Mouse (Mus musculus) adrenal gland, postnatal 14 days (tissue): Measurements from ENCODE around the gene Atg4c. TPM values are rescaled to one million over a fixed set of nuclear protein-coding genes. Genes with fewer than 3 reads are reported as not detected.

ENCODE experiments used
- DNase-seq: peaks from one replicate; pipeline ENCODE4 v3.0.0; 2021; ENCODE audit warnings: mixed read lengths
- total RNA-seq: library from RNA; stranded (reverse); gene quantifications from 2 replicates; pipeline ENCODE4 v1.2.3, GENCODE M21; 2021

Gene Atg4c
- total RNA-seq, 1 experiment from 2014 or later = 14.0 TPM

DNA sequence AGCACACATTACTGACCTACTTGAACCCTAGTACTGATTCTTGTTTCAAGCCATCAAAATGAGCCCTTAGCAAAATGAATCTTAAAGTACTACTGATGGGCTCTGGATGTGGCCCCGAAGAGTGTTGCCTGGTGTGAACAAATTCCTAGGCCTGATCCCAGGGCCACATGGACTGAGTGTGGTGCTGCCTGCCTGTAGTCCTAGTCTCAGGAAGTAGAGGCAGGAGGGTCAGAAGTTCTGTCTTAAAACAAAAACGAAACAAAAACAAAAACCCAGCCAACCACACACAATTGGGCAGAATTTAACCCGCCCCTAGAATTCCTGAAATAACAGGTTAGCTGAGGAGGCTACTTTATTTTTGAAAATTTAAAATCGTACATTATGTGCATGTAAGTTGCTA is 8.4 kb upstream of the Atg4c start:
- no peak for DNase-seq

DNA sequence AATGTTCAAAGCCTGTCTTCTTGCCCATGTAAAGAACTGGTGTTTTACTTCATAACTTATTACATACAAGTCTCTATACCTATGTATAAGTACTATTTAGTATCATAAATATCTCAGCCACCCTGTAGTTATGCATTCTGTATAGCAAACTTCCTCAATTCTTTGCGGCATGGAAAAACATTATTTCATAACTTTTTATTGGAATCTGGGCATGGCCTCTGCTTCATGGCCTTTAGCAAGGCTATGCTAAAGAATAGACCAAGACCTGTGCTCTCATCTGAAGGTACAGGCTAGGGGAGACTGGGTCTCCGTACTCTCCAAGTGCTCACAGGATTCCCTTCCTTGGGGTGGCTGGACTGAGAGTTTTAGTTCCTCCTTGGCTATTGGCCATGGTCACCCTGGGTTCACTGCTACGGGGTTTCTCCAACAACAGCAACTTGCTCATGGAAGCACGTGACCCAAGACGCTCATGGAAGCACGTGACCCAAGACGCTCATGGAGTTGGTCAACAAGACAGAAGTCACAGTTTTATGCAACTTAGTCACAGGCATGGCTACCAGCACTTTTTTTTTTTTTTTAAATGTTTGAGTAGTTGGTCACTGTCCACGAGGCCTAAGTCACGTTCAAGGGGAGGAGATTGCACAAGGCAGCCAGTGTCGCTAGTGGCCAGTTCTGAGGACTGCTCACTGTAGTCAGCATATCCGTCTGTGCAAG is 7.2 kb upstream of the Atg4c start:
- peak; percentile 33 for DNase-seq

DNA sequence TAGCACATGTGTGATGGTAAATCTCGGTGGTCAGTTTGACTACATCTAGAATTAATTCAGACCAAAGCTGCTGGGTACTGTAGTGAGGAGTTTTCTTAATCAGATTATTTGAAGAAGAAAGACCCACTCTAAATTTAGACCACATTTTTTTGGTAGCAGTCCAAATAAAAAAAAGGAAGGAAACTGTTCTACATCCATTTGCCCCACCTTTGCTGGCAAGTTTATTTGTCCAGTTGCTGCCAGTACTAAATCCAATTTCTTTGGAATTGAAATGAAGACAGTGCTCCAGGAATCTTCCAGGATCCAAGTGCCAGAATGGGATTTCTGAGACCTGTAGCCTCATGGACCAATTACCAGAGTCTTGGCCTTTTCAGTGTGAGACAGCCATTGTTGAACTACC is 1.1 kb upstream of the Atg4c start:
- no peak for DNase-seq

DNA sequence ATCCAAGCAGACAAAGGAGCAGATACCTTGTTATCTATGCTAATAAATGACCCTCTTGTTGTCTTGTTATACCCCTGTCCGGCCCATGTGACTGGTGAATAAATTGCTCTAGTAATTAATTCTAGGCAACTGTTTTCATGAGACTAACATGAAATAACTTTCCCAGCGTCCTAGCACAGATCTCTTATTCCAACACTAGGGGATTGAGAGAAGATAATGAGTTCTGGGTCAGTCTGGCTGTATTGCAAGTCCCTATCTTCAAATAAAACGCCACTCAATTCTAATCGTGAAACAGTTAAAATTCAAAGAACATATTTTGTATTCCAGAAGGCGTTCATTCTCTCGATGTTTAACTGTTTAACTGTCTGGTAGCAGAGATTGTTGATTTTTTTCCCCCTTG is 520 bp upstream of the Atg4c start:
- DNase-seq = no peak

DNA sequence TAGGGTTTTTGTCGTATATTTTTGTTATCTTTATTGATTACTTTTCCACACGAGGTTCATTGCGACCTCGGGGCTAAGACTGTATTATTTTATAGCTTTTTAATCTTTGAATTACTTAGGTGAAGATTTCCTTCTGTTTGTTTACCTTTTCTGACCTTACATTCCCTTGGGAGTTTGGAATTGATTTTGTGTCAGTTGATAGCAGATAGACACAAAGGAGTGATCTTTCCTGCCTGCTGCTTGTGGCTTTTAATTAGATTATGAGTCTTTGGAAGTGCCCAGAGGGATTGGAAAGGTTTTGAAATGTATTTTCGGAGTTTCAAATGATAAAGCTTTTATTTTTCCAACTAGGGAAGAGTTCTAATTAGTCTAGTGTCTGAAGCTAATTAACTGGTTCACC is 1.1 kb downstream of the Atg4c start:
- DNase-seq = no peak

DNA sequence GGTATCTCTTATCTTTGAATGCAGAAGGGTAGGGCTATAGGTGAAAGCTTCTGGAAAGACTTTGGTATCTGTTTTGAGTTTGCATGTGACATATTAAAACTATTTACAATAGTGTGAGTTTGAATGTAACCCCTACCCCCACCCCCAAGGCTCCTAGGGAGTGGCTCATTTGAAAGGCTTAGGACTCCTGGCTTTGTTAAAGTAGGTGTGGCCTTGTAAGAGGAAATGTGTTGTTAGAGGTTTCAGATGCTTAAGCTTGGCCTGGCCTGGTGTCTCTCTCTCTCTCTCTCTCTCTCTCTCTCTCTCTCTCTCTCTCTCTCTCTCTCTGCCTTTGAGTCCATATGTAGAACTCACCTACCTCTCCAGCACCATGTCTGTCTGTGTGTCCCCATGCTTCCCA is 5.0 kb downstream of the Atg4c start:
- DNase-seq = no peak

DNA sequence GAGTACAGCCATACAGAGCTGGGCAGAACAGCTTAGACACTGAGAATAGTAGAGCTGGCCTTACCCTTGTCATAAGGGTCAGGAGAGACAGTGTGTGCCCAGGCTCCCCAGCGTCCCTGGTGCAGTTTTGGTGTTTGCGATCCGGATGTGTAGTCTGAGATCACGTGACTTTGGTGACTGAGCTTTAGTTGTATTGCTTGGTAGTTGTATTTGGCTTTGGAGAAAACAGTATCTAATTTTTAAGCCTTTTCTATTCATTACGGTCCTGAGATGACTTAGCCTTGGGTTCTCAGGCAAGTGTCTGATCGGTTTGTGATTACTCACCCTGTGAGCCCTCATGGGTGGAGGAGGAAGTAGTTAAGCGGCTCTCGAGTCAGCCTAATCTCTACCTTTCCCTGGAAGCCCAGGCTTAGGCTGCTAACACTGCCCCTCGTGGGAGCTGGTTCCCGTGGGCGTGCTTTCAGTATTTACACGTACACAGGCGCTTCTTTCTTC is 6.1 kb downstream of the Atg4c start:
- DNase-seq = peak; percentile 22

DNA sequence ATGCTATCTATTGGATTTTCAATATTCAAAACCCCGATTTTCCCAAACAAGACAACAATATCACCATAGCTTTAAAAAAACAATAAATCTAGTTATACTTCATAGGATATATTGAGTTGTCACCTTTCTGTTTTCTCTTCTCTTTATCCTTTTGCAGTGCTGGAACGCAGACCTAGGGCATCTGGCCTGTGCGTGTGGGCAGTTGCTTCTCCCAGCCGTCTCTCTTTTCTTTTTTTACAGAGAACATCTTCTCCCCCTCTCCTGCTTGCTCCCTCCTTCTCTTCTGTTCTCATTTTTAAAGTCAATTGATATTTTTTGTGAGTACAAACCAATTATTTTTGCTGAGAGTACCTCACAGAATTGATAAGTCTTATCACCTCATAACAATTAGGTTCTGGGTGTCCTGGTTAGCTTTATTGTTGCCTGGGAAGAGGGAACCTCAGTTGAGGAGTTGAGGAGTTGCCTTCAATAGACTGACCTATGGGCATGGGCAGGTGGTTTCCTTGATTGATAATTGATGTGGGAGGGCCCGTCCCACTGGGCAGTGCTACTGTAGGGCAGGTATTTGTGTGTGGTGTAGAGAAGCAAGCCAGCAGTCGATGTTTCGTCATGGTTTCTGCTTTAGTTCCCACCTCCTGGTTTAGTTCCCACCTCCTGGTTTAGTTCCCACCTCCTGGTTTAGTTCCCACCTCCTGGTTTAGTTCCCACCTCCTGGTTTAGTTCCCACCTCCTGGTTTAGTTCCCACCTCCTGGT is 6.8 kb downstream of the Atg4c start:
- no peak for DNase-seq

DNA sequence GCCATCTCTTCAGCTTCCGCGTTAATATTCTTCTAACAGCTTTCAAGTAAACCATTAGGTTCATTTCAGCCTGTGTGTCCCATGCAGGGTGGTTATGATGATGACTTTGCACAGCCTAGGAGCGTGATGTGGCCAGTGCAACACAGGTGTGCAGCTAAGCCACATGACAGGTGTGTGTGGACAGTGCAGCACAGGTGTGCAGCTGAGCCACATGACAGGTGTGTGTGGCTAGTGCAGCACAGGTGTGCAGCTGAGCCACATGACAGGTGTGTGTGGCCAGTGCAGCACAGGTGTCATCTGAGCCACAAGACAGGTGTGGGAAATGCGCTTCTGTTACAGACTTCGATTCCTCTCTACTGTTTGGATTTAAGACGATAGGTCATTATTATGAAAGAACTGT is 12.0 kb downstream of the Atg4c start:
- no peak for DNase-seq

DNA sequence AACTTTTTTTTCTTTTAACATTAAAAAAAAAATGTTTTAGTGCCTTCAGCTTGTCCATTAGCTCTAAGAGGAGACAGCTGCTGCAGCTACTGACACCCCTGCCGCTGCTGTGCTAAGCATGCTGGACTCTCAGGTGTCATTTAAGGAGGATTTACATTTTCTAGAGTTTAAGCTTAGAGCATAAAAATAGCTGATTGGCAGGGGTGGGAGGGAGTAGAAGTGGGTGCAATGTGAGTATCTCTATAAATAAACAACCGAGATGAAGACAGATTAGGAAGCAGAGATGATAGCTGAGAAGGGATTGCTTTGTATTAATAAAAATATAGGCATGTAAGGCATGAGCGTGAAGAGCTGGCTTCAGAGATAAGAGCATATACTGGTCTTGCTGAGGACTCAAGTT is 12.6 kb downstream of the Atg4c start:
- no peak for DNase-seq

DNA sequence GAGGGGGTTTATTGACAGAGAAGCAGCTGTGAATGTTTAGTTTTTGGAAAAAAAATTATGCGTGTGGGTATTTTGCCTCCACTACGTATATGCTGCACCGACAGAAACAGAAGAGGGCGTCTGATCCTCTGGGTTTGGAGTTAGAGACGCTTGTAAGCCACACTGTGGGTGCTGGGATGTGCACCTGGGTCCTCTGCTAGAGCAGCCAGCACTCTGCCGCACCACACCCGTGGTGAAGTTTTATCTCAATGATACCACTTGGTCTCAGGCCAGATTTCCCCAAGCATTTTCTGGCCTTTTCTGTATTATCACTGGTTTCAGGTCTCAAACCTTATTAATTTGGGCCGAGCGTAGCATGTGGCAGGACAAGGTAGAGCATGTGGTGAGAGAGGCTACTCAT is 16.4 kb downstream of the Atg4c start:
- DNase-seq = no peak

DNA sequence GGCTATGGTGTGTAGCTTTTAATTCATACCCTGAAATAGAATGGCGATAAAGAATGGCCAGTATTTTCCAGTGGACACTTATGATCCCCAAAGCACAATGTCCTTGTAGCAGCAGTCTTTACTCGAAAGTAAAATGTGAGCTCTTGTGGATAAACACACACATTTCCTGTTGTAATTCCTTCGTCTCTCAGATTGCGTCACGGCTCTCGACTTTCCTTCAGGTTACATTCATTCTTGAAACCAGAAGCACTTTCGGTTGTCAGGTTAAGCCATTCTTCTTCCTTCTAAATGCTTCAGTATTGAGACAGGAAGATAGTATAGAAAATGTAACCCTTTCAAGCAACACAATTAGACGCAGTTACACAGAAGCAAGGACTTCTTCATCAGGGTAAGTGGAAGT is 17.9 kb downstream of the Atg4c start:
- DNase-seq = no peak

DNA sequence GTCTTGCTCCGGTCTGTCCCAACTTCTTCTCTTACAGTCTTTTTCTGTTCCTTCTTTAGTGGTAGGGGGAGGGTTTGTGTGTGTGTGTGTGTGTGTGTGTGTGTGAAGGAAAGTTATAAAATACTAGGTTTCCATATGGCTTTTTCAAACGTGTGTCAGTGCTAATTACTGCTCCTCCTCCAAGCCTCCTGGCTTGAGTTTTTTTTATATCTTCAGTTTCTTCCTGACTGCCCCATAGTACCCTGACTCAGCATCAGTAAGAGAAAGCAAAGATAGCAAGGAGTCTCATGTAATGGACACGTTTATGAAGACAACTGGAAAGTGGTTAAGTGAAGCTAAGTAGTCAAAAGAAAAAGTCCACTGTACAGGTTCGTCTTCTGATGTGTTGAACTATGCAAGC is 19.4 kb downstream of the Atg4c start:
- DNase-seq = no peak

DNA sequence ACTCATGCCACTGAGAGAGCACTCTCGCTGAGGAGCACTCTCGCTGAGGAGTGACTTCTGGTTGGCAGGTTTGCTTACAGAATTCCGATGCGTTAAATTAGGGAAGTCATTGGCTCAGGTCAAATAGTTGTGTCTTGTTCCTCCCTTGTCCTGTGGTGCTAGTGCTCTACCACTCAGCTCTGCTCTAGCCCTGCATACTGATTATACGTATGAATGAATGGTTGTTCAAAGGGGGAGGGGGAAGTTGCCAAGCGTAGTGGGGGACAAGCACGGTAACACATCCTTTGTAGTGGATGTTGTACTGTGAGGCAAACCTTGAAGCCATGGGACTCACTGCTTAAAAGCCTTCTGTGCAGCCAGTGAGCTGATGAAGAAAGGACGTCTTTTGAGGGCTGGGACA is 28.5 kb downstream of the Atg4c start:
- DNase-seq = no peak

DNA sequence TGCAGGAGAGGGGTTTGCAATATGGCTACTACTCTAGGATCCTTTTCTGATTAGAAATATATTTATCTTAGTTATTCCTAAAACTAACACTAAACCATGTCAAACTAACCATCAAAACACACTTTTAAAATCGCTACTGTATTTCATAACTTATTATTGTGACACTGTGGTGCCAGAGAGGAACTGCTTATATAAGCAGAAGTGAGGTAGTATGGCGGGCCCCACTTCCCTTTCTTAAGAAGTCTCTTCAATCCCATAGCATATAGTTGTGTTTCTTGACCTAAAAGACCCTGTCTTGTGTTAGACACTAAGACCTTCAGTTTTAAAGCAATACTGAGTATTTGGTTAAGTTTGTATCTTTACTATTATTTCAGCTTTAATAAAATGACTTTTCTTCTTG is 31.1 kb downstream of the Atg4c start:
- no peak for DNase-seq

DNA sequence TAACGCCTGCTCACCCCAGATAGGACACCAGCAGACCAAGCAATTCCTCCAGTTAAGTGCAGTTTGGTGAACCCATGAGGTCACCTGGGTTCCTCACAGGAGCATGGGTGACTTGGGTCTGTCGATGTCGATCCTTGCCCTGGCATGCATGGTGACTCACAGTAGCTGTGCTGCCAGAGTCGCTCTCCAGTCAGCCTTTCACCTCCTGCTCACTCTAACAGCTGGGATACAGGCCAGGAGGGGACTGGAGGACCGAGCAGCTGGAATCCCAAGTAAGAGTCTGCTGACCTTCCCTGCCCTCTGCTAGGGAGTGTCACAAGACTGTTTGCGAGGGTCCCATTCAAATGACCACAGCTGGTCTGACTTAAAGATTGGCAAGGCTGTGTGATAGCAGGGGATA is 33.5 kb downstream of the Atg4c start:
- peak; percentile 7 for DNase-seq

DNA sequence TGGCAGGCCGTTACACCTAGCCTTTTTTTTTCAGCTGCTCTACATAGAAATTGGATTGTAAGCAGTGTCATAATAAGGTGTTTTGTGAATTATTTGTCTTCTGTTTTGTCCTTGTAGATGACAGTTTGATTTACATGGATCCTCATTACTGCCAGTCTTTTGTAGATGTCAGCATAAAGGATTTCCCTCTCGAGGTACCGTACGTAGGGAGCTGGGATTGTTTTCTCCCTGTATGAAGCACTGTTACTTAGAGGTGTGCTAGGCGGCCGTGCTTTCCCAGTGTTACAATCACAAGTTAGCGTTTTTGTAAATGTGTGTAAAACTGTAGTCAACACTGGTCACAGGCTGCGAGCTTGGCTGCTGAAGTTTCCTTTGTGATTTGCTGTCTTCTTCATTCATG is 35.6 kb downstream of the Atg4c start:
- DNase-seq = no peak

DNA sequence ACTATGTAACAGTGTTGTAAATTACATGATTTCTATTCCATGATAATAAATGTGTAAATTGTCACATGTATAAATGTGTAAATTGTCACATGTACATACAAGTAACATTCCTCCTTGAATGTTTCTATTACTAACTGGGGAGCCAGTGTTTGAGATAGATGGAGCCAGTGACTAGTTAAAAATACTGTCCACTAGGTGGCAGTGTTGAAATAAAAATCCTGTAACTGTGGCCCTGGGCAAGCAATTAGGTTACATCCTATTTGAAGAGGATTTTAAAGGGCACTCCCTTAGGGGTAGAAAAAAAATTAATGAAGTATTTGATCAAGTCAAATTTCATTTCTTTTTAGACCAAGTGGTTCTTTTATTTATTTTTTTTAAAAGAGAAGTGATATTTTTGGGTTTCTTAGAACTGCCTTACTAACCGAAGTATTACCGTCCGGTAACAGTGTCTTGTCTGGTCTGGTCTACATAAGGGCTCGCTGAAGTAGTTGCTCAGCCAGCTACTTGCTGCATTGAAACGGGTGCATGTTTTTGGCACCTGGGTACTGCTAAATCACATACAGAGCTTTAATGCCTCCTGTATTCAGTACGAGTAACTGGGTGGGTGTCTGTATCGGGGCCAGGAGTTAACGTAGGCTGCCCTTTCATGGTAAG is 41.6 kb downstream of the Atg4c start:
- DNase-seq = peak; percentile 9

DNA sequence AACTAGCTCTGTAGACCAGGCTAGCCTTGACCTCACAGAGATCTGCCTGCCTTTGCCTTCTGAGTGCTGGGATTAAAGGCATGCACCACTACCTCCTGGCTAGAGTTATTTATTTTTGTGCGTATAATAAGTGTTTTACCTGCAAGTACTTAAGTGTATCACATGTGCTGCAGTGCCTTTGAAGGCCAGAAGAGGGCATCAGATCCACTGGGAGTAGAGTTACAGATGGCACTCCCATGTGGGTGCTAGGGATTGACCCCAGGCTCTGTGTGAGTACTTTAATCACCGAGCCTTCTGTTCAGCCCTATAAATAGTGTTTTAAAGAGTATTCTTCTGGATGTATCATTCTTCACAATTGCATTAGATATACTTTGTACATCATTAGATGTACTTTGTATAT is 44.6 kb downstream of the Atg4c start:
- no peak for DNase-seq

DNA sequence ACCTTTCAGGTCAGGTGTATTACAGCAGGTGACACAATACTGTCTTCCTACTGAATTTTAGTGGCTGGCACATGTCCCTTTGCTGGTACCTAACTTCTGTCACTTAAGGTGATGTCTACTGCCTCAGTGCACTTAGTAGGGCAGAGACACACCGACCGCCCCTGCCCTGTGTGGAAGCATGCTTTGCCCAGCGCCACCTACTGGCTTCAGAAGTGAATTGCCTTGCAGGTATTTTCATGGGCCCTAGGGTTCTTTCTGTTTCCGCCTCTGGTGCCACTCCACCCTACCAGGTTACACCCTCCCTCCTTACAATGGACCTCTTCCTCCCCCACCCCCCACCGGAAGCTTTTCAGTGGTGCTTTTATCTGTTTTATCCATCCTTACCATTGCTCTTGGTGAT is 47.9 kb downstream of the Atg4c start:
- no peak for DNase-seq

DNA sequence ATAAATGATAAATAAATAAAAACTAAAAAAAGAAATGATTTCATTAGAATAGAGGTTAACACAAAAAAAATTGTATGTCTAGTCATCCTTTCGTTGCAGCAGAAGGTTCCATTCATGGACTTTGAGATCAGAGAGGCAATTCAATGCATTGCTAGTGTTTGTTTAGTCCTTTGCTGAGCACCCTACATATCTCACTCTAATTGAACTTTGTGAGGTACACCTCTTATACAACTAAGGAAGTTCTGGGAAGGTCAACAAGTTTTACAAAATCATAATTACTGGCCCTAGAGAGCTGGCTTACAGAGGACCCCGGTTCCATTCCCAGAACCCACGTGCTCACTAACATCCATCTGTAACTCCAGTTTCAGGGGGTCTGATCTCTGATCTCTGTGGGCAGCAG is 55.6 kb downstream of the Atg4c start:
- DNase-seq = no peak

DNA sequence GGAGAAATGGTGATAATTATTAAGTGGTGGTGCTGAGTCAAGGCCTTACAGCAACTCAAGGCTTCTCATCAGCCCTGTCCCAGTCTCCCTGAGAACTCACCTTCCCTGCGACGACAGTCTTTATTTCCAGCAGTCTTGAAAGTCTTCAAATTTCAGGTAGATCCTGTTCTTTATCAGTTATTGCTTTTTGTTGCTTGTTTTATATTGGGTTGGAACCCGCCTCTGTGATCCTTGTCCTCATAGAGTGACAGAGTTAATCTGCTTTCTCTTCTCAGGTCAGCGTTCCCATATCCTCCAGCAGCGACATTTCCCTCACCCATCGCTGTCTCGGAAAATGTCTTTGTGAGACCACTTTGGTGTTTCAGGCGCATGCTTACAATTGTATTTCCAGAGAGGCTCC is 56.1 kb downstream of the Atg4c start:
- DNase-seq = no peak

DNA sequence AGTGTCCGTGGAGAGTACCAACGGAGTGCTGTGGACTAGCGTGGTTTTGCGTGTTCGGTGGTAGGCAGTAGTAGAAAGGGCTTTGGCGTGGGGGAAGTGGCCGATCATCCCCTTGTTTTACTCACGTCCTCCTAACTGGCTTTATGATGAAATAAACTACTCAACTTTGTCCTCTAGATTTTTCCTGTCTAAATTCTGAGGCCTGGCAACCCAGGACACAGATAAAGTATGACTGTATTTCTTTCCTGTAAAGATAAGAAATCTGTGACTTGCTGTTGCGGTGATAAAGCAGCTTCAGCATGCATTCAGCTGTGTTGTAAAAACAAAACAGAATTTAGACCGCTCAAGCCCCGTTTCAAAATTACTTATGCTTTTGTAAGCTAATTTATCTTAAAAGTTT is 59.2 kb downstream of the Atg4c start:
- no peak for DNase-seq

DNA sequence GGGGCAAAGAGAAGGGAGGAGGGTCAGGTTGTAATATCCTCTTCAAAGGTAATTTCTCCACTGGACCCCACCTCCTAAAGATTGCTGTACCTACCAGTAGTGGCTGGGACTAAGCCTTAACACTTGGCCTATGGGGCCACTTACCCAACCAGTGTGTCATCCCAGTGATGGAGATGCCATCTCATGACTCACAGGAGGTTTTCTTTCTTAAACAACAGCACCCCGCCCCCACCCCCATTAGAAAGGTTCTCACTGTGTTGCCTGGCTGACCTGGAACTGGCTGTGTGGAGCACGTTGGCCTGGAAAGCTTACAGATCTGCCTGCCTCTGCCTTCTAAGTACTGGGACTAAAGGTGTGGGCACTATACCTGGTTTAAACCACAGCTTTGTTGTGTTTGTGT is 69.5 kb downstream of the Atg4c start:
- DNase-seq = no peak
